Mouse (Mus musculus) neural tube, embryonic 12.5 days (tissue): ENCODE results near the gene Gm17364. TPM values are rescaled to one million over a fixed set of nuclear protein-coding genes. Genes with fewer than 3 reads are reported as not detected.
"Not testable (repeated sequence)": the region's sequence is repeated elsewhere in the genome, so short reads cannot be mapped to it uniquely, and the experiment has no call there.

Experiments used
- ATAC-seq: fragments of 200-750 bp; cut with Nextera tagmentation; 2 replicates; pipeline ENCODE4 v1.8.0; 2017; ENCODE audit warnings: low read depth, mild to moderate bottlenecking, moderate TSS enrichment, moderate library complexity; ENCODE audit not compliant: low FRiP score
- H3K27ac ChIP-seq: fragments of 300-500 bp; sonication (generic); 2 replicates; pipeline ENCODE4 v1.5.1; 2016
- H3K27me3 ChIP-seq: fragments of 300-500 bp; sonication (generic); replicated peaks from 2 replicates; pipeline ENCODE4 v1.6.1; 2016; ENCODE audit warnings: mild to moderate bottlenecking
- H3K36me3 ChIP-seq: fragments of 300-500 bp; sonication (generic); 2 replicates; pipeline ENCODE4 v1.6.1; 2016; ENCODE audit warnings: mild to moderate bottlenecking
- H3K4me1 ChIP-seq: fragments of 300-500 bp; sonication (generic); 2 replicates; pipeline ENCODE4 v1.6.1; 2016
- H3K4me2 ChIP-seq: fragments of 300-500 bp; sonication (generic); replicated peaks from 2 replicates; pipeline ENCODE4 v1.6.1; 2016; ENCODE audit warnings: mild to moderate bottlenecking
- H3K4me3 ChIP-seq: fragments of 300-500 bp; sonication (generic); 2 replicates; pipeline ENCODE4 v1.5.1; 2016
- H3K9ac ChIP-seq: fragments of 300-500 bp; sonication (generic); 2 replicates; pipeline ENCODE4 v1.6.1; 2016; ENCODE audit warnings: mild to moderate bottlenecking
- H3K9me3 ChIP-seq: fragments of 300-500 bp; sonication (generic); 2 replicates; pipeline ENCODE4 v1.6.1; 2016; ENCODE audit warnings: mild to moderate bottlenecking
- WGBS: fragments of 180-500 bp; shearing (Covaris S2); methylation state at CpG from one replicate; pipeline ENCODE4 v1.1.7; 2016; 5-methylcytosine and 5-hydroxymethylcytosine counted together
- polyA plus RNA-seq: library from polyadenylated mRNA; unstranded; fragments of >200 nt; fragmentation: Nextera tagmentation; extraction: Ambion mirVana; gene quantifications from 2 replicates; pipeline ENCODE4 v1.2.1, GENCODE M21; 2016

The Gm17364 gene
- polyA plus RNA-seq, 1 experiment from 2014 or later, result not detected

DNA sequence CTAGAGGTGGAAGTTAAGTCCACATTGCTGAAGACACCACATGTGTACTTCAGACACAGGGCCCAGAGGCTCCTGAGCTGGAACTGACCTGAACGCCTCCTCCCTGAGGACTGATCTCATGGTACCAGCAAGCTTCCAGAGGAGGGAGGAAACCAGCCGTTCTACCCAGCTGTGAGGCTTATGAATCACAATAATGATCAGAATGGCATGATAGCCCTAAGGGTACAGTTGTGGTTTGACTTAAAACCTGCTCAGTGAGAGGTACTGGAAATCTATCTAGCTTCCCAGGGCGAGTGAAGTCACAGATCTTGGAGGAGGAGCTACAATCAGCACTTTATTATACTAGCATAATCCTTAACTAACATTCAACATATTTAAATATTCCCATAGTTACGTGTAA, 11.7 kb upstream of the Gm17364 start:
- no peaks in the 10 kb centered on the region for H3K27me3 ChIP-seq
- H3K36me3 ChIP-seq, result no peaks in the 10 kb centered on the region
- WGBS, result 83% methylated on average over 4 of the region's 4 CpGs
- ATAC-seq, result no peak
- no peaks in the 10 kb centered on the region for H3K9me3 ChIP-seq
- no peak overlapping the region for H3K4me2 ChIP-seq
- H3K27ac ChIP-seq, result no peak overlapping the region
- H3K9ac ChIP-seq, result no peak overlapping the region
- H3K4me3 ChIP-seq, result no peak overlapping the region
- H3K4me1 ChIP-seq, result no peaks in the 10 kb centered on the region; the same call in 1 of the 2 replicates

- H3K4me3 ChIP-seq, result no peak overlapping the region
These were observed 9.5 kb upstream of the Gm17364 start for GRCm38 (mm10) chr13:41283256-41283655.

DNA sequence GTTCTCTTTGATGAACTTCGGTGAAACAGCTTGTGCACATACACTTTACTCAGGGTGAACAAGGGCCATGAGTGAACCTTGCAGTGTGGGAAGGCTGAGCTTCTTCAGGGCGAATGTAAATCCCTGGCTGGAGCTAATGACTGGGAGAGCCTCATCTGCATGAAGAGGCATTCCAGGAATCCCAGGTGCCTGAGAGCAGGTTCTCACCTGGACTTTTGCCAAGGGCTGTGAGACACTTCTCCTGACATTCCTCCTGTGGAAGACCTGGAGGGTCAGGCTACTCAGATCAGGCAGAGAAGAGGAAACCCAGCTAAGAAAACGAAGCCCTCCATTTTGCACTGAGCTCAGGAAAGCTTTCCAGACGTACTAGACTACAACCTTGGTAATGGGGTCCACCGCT, 6.9 kb upstream of the Gm17364 start:
- Histone ChIP-seq H3K36me3 (no peaks in the 10 kb centered on the region), H3K27me3 (no peaks in the 10 kb centered on the region), H3K9ac (no peak overlapping the region), H3K4me3 (no peak overlapping the region), H3K4me1 (no peaks in the 10 kb centered on the region), H3K4me2 (no peak overlapping the region), H3K27ac (no peak overlapping the region), H3K9me3 (no peaks in the 10 kb centered on the region; the same call in 1 of the 2 replicates)
- ATAC-seq, result no peak
- 74% methylated on average over 5 of the region's 5 CpGs for WGBS

More at GRCm38 (mm10) chr13:41283256-41283655, 9.5 kb upstream of the Gm17364 start:
- Histone ChIP-seq H3K36me3 (no peaks in the 10 kb centered on the region), H3K4me1 (no peaks in the 10 kb centered on the region; the same call in 1 of the 2 replicates), H3K27me3 (no peaks in the 10 kb centered on the region), H3K27ac (no peak overlapping the region), H3K9me3 (no peaks in the 10 kb centered on the region; the same call in 1 of the 2 replicates), H3K9ac (no peak overlapping the region), H3K4me2 (no peak overlapping the region)
- ATAC-seq, result peak; percentile 33
- WGBS, result 24% methylated on average over 5 of the region's 5 CpGs

- WGBS, result 37% methylated on average over 7 of the region's 7 CpGs
These were observed 5.9 kb downstream of the Gm17364 start for GRCm38 (mm10) chr13:41267827-41268408.

GRCm38 (mm10) chr13:41263304-41264006, 10.3 kb downstream of the Gm17364 start:
- 76% methylated on average over 5 of the region's 5 CpGs for WGBS
- Histone ChIP-seq H3K27ac (no peak overlapping the region), H3K4me2 (no peak overlapping the region), H3K36me3 (no peaks in the 10 kb centered on the region), H3K4me3 (no peak overlapping the region), H3K9ac (no peak overlapping the region), H3K27me3 (no peaks in the 10 kb centered on the region), H3K9me3 (no peaks in the 10 kb centered on the region), H3K4me1 (no peaks in the 10 kb centered on the region)
- ATAC-seq, result no peak

More at GRCm38 (mm10) chr13:41267827-41268408, 5.9 kb downstream of the Gm17364 start:
- H3K4me3 ChIP-seq, result no peak overlapping the region
- no peak for ATAC-seq
- H3K4me2 ChIP-seq, result no peak overlapping the region
- no peaks in the 10 kb centered on the region for H3K36me3 ChIP-seq
- H3K9ac ChIP-seq, result no peak overlapping the region
- no peak overlapping the region for H3K27ac ChIP-seq
- H3K27me3 ChIP-seq, result no peaks in the 10 kb centered on the region
- H3K4me1 ChIP-seq, result no peaks in the 10 kb centered on the region
- no peaks in the 10 kb centered on the region for H3K9me3 ChIP-seq

- WGBS, result 95% methylated on average over 8 of the region's 8 CpGs
These were observed 12.2 kb downstream of the Gm17364 start for GRCm38 (mm10) chr13:41261617-41262016.

DNA sequence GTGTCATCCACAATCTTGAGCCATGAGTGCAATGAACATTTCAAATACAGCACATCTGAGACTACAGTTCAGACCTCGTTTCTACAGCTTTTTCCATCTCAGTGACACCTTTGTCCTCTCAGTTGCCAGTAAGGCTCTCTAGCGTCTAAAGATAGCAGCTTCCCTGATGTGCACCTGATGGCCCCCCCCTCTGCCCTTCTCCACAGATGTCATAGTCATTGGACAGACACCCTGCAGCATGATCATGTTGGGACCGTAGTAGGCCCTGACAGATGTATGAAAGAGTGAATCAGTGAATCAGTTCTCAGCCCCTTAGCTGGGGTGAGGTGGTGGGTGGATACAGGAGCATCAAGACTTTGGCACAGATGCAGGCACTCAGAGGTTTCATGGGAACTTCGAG, 15.9 kb downstream of the Gm17364 start:
- no peak for ATAC-seq
- WGBS, result 85% methylated on average over 4 of the region's 4 CpGs
- H3K27me3 ChIP-seq, result no peaks in the 10 kb centered on the region
- no peak overlapping the region for H3K27ac ChIP-seq
- no peaks in the 10 kb centered on the region for H3K36me3 ChIP-seq
- H3K4me1 ChIP-seq, result no peaks in the 10 kb centered on the region
- no peak overlapping the region for H3K4me2 ChIP-seq
- no peak overlapping the region for H3K9ac ChIP-seq
- no peaks in the 10 kb centered on the region for H3K9me3 ChIP-seq
- H3K4me3 ChIP-seq, result no peak overlapping the region

More at GRCm38 (mm10) chr13:41261617-41262016, 12.2 kb downstream of the Gm17364 start:
- H3K4me2 ChIP-seq, H3K27me3 ChIP-seq, H3K27ac ChIP-seq, ATAC-seq, H3K4me3 ChIP-seq, H3K36me3 ChIP-seq, H3K4me1 ChIP-seq, H3K9ac ChIP-seq, H3K9me3 ChIP-seq: not testable (repeated sequence)

GRCm38 (mm10) chr13:41256962-41257361, 16.8 kb downstream of the Gm17364 start:
- 89% methylated on average over 3 of the region's 3 CpGs for WGBS
- Histone ChIP-seq H3K27me3 (no peaks in the 10 kb centered on the region), H3K9me3 (no peaks in the 10 kb centered on the region), H3K27ac (no peak overlapping the region), H3K9ac (no peak overlapping the region), H3K4me3 (no peak overlapping the region), H3K36me3 (no peaks in the 10 kb centered on the region), H3K4me1 (no peaks in the 10 kb centered on the region), H3K4me2 (no peak overlapping the region)
- no peak for ATAC-seq

- Histone ChIP-seq H3K4me2 (no peak overlapping the region), H3K27me3 (no peaks in the 10 kb centered on the region), H3K4me1 (peaks cover 2% of the 10 kb centered on the region; the same call in 1 of the 2 replicates), H3K4me3 (no peak overlapping the region), H3K27ac (no peak overlapping the region), H3K9ac (no peak overlapping the region), H3K9me3 (no peaks in the 10 kb centered on the region), H3K36me3 (no peaks in the 10 kb centered on the region)
- no peak for ATAC-seq
- 88% methylated on average over 5 of the region's 5 CpGs for WGBS
These were observed 17.7 kb downstream of the Gm17364 start for GRCm38 (mm10) chr13:41256126-41256525.

DNA sequence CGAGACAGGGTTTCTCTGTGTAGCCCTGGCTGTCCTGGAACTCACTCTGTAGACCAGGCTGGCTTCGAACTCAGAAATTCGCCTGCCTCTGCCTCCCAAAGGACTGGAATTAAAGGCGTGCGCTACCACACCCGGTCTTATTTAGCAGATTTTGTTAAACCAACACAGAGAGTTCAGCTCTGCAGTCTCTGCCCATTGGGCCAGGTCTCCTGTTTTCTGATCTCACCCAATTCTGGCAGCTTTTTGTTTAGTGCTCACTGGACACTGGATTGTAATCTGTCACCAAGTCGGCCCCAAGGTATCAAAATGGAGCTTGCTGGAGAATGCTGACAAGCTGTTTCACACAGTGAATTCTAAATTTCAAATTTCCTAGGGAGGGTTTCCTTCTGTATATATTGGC, 21.0 kb downstream of the Gm17364 start:
- no peak overlapping the region for H3K9ac ChIP-seq
- H3K27me3 ChIP-seq, result no peaks in the 10 kb centered on the region
- no peak overlapping the region for H3K4me3 ChIP-seq
- H3K27ac ChIP-seq, result no peak overlapping the region
- WGBS, result 94% methylated on average over 7 of the region's 7 CpGs
- H3K36me3 ChIP-seq, result no peaks in the 10 kb centered on the region
- H3K4me2 ChIP-seq, result no peak overlapping the region
- no peak for ATAC-seq
- peaks cover 4% of the 10 kb centered on the region; the same call in 1 of the 2 replicates for H3K4me1 ChIP-seq
- H3K9me3 ChIP-seq, result no peaks in the 10 kb centered on the region

DNA sequence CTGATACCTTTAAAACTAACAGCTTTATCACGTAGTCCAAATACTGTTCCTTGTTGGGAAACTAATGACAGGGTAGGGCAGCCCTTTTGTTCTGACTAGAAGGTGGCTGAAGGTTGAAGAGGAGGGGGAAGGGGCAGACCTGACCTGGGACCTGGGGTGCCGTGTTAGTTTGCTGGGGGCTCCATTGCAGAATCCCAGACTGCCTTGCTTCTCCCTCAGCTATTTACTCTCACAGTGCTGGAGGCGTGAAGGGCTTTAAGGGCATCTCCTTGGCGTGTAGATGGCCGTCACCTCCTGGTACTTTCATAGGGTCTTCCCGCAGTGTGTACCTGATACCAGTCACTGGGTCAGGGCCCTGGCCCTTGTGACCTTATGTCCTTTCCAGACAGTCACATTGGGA, 21.6 kb downstream of the Gm17364 start:
- Histone ChIP-seq H3K36me3 (no peaks in the 10 kb centered on the region), H3K9me3 (no peaks in the 10 kb centered on the region), H3K9ac (no peak overlapping the region), H3K4me1 (peaks cover 4% of the 10 kb centered on the region; the same call in 1 of the 2 replicates), H3K4me2 (no peak overlapping the region), H3K27me3 (no peaks in the 10 kb centered on the region), H3K4me3 (no peak overlapping the region), H3K27ac (no peak overlapping the region)
- 85% methylated on average over 6 of the region's 6 CpGs for WGBS
- ATAC-seq, result no peak

- H3K4me3 ChIP-seq, result no peak overlapping the region
- H3K9me3 ChIP-seq, result no peaks in the 10 kb centered on the region
- no peak for ATAC-seq
- no peak overlapping the region for H3K27ac ChIP-seq
- peaks cover 4% of the 10 kb centered on the region; the same call in 1 of the 2 replicates for H3K4me1 ChIP-seq
- no peaks in the 10 kb centered on the region for H3K36me3 ChIP-seq
- H3K4me2 ChIP-seq, result no peak overlapping the region
- no peaks in the 10 kb centered on the region for H3K27me3 ChIP-seq
- H3K9ac ChIP-seq, result no peak overlapping the region
- 81% methylated on average over 5 of the region's 5 CpGs for WGBS
These were observed 22.1 kb downstream of the Gm17364 start for GRCm38 (mm10) chr13:41251667-41252066.
